Mouse (Mus musculus): ENCODE measurements around the gene Nrde2.

GRCm38 (mm10) chr12:100135117-100135516 lies 24.3 kb downstream of the Nrde2 start:
- no peak for TF ChIP-seq CTCF (IDR thresholded peaks at IDR 0.05; ENCODE audit: low read depth, low read length)
- no peak for TF ChIP-seq POLR2A (IDR thresholded peaks at IDR 0.05; ENCODE audit: extremely low read depth, insufficient read depth, low read length)
